Mouse (Mus musculus): ENCODE data around the gene 1700029I15Rik.

The 1700029I15Rik gene

GRCm38 (mm10) chr2:92374514-92374913 lies 7.8 kb upstream of the 1700029I15Rik start, which contains the start of the genes Pex16 and Large2:
Pex16 (plus strand) TSS chr2:92374676.
Large2 (minus strand) TSS chr2:92374869.
- DNase-seq = peak; percentile 55

GRCm38 (mm10) chr2:92375099-92375623 lies 7.2 kb upstream of the 1700029I15Rik start:
- peak; percentile 97 for DNase-seq

GRCm38 (mm10) chr2:92375788-92376187 lies 6.5 kb upstream of the 1700029I15Rik start:
- no peak for DNase-seq

DNA sequence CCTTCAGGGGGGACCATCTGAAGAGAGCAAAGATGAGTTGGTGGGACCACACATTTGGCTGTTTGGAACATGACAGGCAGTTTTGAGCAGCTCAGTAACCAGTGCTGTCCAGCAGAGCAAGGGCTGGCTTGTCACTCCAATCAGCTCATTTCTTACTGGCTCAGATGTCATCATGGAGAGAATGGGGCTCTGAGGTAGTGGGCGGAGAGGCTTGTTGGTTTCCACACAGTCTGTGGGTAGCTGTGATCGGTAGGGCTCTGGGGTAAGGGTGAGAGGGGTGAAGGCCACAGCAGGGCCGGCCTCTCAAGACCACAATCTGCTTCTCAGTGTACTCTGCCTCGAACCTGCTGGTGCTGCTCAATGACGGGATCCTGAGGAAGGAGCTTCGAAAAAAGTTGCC lies 6.0 kb upstream of the 1700029I15Rik start:
- no peak for DNase-seq

DNA sequence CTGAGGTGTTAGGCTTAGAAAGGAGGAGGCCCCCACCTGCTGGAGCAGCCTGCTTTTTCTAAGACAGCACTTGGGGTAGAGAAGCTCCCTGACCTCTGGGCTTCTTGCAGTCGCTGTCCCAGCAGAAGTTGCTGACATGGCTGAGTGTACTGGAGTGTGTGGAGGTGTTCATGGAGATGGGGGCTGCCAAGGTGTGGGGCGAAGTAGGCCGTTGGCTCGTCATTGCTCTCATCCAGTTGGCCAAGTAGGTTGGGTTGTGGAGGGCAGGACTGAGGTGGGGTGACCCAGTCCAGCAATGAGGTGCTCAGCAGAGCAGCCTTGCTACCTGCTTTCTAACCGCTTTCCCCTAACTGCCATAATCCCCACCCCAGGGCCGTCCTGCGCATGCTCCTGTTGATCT lies 5.0 kb upstream of the 1700029I15Rik start:
- no peak for DNase-seq

GRCm38 (mm10) chr2:92379783-92380494 lies 2.4 kb upstream of the 1700029I15Rik start:
- no peak for DNase-seq

- no peak for DNase-seq
These were observed 1.8 kb upstream of the 1700029I15Rik start for GRCm38 (mm10) chr2:92380495-92381050.

GRCm38 (mm10) chr2:92381161-92381560 lies 1.2 kb upstream of the 1700029I15Rik start:
- DNase-seq = no peak

GRCm38 (mm10) chr2:92382759-92383158 lies 421 bp downstream of the 1700029I15Rik start:
- no peak for DNase-seq

GRCm38 (mm10) chr2:92384101-92384500 lies 1.8 kb downstream of the 1700029I15Rik start:
- no peak for DNase-seq

- DNase-seq = no peak
These were observed 3.0 kb downstream of the 1700029I15Rik start for GRCm38 (mm10) chr2:92385113-92386051.

- DNase-seq = no peak
These were observed 4.7 kb downstream of the 1700029I15Rik start for GRCm38 (mm10) chr2:92386821-92387570.

- no peak for DNase-seq
These were observed 5.3 kb downstream of the 1700029I15Rik start for GRCm38 (mm10) chr2:92387646-92388045.

DNA sequence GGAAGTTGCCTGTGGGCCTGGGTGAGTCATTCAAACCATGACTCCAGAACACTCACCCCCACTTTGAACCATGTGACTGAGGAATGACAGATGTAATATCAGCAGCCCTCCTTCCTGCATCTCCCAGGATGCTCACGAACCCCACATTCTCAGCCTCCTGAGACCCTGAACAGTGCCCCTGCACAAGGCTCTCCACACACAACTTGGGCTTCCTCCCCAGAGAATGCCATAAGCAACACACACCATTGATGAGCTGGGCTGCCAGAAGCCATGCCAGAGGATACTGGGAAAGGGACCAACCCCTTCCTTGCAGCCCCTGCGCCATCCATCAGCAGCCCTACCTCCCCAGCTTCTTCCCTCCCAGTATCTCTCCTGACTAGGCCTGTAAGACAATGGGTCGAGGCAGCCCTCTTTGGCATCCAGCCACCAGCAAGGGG lies 5.8 kb downstream of the 1700029I15Rik start:
- DNase-seq = no peak

DNA sequence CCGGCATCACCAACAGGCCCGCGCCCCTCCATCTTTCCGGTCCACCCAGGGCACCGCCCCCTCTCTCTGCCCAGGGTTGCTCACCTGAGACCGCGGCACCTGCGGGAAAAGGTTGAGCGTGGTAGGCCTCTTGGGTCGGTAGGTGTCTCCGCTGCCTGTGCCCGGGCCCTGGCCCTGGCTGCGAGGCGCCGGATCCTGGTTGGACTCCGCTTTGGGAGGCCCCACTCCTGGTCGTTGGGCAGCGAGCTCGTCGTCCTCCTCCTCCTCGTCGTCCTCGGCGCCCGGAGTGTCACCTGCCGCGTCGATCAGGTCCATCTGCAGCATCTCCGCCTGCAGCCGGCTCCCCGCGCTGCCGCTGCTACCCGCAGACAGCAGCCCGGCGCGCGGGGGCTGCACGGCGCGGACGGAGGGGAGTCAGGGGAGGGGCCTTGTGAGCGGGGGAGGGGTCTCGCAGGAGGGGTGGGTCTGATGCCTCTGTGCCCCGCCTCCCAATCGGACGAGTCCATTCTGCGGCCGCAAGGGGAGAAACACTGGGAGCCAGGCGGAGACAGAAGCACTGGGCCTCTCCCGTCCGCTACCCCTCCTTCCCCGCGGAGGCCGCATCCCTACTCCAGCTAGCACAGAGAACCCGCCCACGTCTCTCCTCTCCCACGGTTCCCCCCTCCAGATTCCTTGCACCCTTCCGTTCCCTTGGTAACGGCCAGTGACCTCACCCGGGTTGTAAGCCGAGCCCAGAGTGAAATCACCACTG lies 6.7 kb downstream of the 1700029I15Rik start:
- peak; percentile 91 for DNase-seq

DNA sequence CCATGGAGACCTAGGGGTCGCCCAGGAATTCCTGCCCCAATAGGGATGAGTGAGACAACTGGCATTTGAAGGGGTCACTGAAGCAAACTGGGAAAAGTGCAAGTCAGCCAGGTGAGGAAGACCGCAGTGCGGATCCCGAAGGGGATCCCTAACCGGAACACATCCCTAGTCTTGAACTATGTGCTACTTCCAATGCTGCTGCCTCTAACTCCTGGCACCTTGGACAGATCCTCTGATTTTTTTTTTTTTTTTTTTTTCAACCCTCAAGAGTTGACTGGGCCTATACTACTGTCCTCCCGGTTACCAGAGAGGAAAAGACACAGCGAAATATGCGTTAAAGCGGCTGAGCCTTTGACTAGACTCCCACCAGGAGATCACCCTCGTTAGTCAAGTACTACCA lies 7.3 kb downstream of the 1700029I15Rik start:
- DNase-seq = no peak

- no peak for DNase-seq
These were observed 8.0 kb downstream of the 1700029I15Rik start for GRCm38 (mm10) chr2:92390206-92390930.

DNA sequence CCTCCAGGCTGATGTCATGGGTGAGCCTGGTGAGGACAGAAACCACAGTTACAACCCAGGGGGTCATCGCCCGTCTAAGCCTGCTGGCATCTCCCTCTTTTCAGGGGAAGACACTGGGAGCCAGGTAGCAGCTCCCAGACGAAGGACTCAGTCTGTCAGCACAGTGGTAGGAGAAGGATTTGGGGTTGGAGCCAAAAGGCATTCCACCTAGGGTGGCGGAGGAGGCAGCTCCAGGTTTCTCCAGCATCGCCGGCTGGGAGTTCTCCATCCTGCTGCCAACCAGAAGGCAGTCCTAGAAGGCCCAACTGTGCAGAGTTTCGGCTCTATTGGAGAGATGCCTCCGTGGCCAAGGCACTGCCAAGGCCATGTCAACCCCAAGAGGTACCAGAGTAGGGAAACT lies 8.8 kb downstream of the 1700029I15Rik start:
- DNase-seq = no peak

DNA sequence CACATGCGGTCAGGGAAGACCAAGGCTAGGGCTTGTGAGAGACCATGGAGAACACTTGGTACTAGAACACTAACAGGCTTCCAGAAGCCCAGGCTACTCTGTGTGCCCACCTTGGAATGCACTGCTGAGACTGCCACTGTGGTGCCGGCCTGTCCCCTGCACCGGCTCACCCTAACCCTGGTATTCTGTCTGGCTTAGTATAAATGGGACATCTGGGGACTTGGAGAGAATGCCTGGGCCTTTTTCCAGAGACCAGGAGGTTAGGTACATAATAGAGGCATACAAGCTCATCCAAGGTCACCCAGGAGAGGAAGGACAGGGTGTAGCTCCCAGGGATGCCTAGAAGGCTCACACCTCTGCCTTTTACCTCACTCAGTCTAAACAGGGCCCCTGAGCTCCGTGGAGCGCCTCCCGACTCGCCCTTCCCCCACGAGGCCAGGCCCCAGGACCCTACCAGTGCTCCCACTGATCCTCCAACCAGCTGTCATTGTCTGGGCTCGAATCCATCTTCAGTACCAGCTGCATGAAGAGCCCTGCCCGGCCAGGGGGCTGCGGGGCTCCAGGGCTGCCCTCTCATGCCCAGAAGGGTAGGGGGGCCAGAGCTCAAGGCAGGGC lies 9.5 kb downstream of the 1700029I15Rik start:
- DNase-seq = no peak

Data from kidney, postnatal 14 days (tissue).